Comparison of ENCODE assay signal across 29 mouse cellular contexts in genomic region chr13:24496353-24496752, GRCm38 (mm10).
A peak's percentile ranks its signal among the peaks of the same experiment; 100 is the strongest.
DNase-seq lines count a peak whose midpoint lies in the region; ATAC-seq and TF ChIP-seq lines count a peak whose summit lies in the region.
"Had no signal": no experiment of that assay in that cellular context is flagged by ENCODE, and none has a peak within 500 bp of the region (broad histone marks: within the 10 kb centered on the region; RNA-seq: fewer than 3 reads in every experiment).

No protein-coding gene starts in this region.

- no peak overlapping the region for H3K4me3 ChIP-seq in heart, embryonic 13.5 days
- no peak overlapping the region for H3K4me3 ChIP-seq in heart, embryonic 16.5 days (ENCODE audit: low read length)
- H3K4me3 ChIP-seq in heart, adult 2 months, result no peak overlapping the region
- H3K4me3 ChIP-seq in liver, embryonic 11.5 days (ENCODE audit: low read depth, low read length), result no peak overlapping the region
- no peak overlapping the region for H3K4me3 ChIP-seq in liver, embryonic 12.5 days
- H3K4me3 ChIP-seq in midbrain, embryonic 10.5 days, result no peak overlapping the region
- H3K4me3 ChIP-seq: forebrain, embryonic 10.5 days; forebrain, embryonic 13.5 days; hindbrain, embryonic 10.5 days; hindbrain, embryonic 13.5 days; intestine, embryonic 15.5 days had no signal

- H3K4me2 ChIP-seq in heart, embryonic 13.5 days, result no peak overlapping the region
- H3K4me2 ChIP-seq in heart, embryonic 16.5 days (ENCODE audit: low read depth, low read length), result no peak overlapping the region
- no peak overlapping the region for H3K4me2 ChIP-seq in liver, embryonic 11.5 days
- no peak overlapping the region for H3K4me2 ChIP-seq in liver, embryonic 12.5 days
- H3K4me2 ChIP-seq: forebrain, embryonic 13.5 days; hindbrain, embryonic 13.5 days; intestine, embryonic 15.5 days had no signal

- peaks cover 54% of the 10 kb centered on the region for H3K4me1 ChIP-seq in heart, embryonic 13.5 days
- H3K4me1 ChIP-seq in heart, embryonic 16.5 days (ENCODE audit: control insufficient read depth, insufficient read depth, low read length), result peaks cover 30% of the 10 kb centered on the region
- H3K4me1 ChIP-seq in heart, adult 2 months (ENCODE audit: control insufficient read depth, insufficient read depth, low read length), result no peaks in the 10 kb centered on the region
- peaks cover 39% of the 10 kb centered on the region for H3K4me1 ChIP-seq in liver, embryonic 11.5 days (replicated peaks; ENCODE audit: control insufficient read depth, insufficient read depth, low read length)
- peaks cover 81% of the 10 kb centered on the region for H3K4me1 ChIP-seq in liver, embryonic 12.5 days
- peaks cover 5% of the 10 kb centered on the region for H3K4me1 ChIP-seq in midbrain, embryonic 10.5 days
- H3K4me1 ChIP-seq: intestine, embryonic 15.5 days had no signal

- H3K36me3 ChIP-seq in heart, embryonic 13.5 days, result no peaks in the 10 kb centered on the region
- H3K36me3 ChIP-seq in heart, embryonic 16.5 days (ENCODE audit: control insufficient read depth, insufficient read depth), result no peaks in the 10 kb centered on the region
- no peaks in the 10 kb centered on the region for H3K36me3 ChIP-seq in heart, adult 2 months (ENCODE audit: control insufficient read depth, insufficient read depth, low read length)
- no peaks in the 10 kb centered on the region for H3K36me3 ChIP-seq in liver, embryonic 11.5 days (ENCODE audit: control insufficient read depth, insufficient read depth, low read length)
- H3K36me3 ChIP-seq in liver, embryonic 12.5 days, result no peaks in the 10 kb centered on the region
- H3K36me3 ChIP-seq in midbrain, embryonic 10.5 days, result no peaks in the 10 kb centered on the region
- H3K36me3 ChIP-seq: forebrain, embryonic 10.5 days; G1E; hindbrain, embryonic 10.5 days; hindbrain, embryonic 13.5 days; intestine, embryonic 15.5 days had no signal

- 52% methylated on average over 5 of the region's 5 CpGs for WGBS in heart, embryonic 13.5 days
- whole genome bisulfite sequencing in heart, embryonic 16.5 days, result 50% methylated on average over 5 of the region's 5 CpGs
- 71% methylated on average over 5 of the region's 5 CpGs for WGBS in heart, adult 2 months
- WGBS in liver, embryonic 11.5 days, result 76% methylated on average over 5 of the region's 5 CpGs
- 71% methylated on average over 5 of the region's 5 CpGs for WGBS in liver, embryonic 12.5 days (ENCODE audit: insufficient replicate concordance)
- WGBS in midbrain, embryonic 10.5 days, result 87% methylated on average over 5 of the region's 5 CpGs

- DNase-seq in heart, adult 11 months, result no peak
- no peak for DNase-seq in heart, adult 2 months
- DNase-seq in liver, embryonic 11.5 days (ENCODE audit: low spot score), result no peak
- no peak for DNase-seq in midbrain, embryonic 10.5 days (ENCODE audit: low spot score)
- DNase-seq: adrenal gland, postnatal 10 days; adrenal gland, postnatal 36 days; B cell, adult 2 months; cerebellum, adult 18-20 months; cerebellum, adult 9-10 months; cerebellum, postnatal 14 days; gastrocnemius, postnatal 10 days; gastrocnemius, postnatal 36 days; heart, postnatal 10 days; kidney, adult 11 months; kidney, adult 8-10 months had no signal

- no peak for ATAC-seq in heart, embryonic 13.5 days (ENCODE audit: extremely low read depth, insufficient number of reproducible peaks, low FRiP score, low TSS enrichment)
- ATAC-seq in heart, embryonic 16.5 days (replicated peaks; ENCODE audit: extremely low read depth, insufficient read depth, low FRiP score), result peak; percentile 57
- ATAC-seq in liver, embryonic 11.5 days (replicated peaks; ENCODE audit: low FRiP score), result no peak
- no peak for ATAC-seq in liver, embryonic 12.5 days
- ATAC-seq in megakaryocyte progenitor cell, adult 5-6 weeks (replicated peaks; ENCODE audit: poor library complexity), result peak; percentile 20; the same call in 1 of the 2 replicates
- ATAC-seq: activated CD4-positive, CD25-positive, alpha-beta regulatory T cell, adult 4 months; forebrain, embryonic 13.5 days; forebrain, embryonic 16.5 days; hindbrain, embryonic 16.5 days; intestine, embryonic 15.5 days had no signal

- TF ChIP-seq EP300 in heart, adult 2 months (IDR thresholded peaks at IDR 0.05; ENCODE audit: insufficient read depth, low read depth, low read length), result no peak

- TF ChIP-seq CTCF in heart, adult 2 months (IDR thresholded peaks at IDR 0.05), result no peak

- H3K79me2 ChIP-seq in heart, adult 2 months (replicated peaks; ENCODE audit: control insufficient read depth, insufficient read depth, low read length), result no peaks in the 10 kb centered on the region

- peak overlapping the region; percentile 56 for H3K27ac ChIP-seq in heart, embryonic 13.5 days (replicated peaks)
- peak overlapping the region; percentile 56 for H3K27ac ChIP-seq in heart, embryonic 16.5 days (ENCODE audit: low read length)
- H3K27ac ChIP-seq in heart, adult 2 months, result no peak overlapping the region
- 0 out of 2 replicates have a peak overlapping the region, but pooled peaks have one; percentile 8 for H3K27ac ChIP-seq in liver, embryonic 11.5 days (ENCODE audit: low read depth, low read length)
- H3K27ac ChIP-seq in liver, embryonic 12.5 days, result no peak overlapping the region
- no peak overlapping the region for H3K27ac ChIP-seq in midbrain, embryonic 10.5 days (replicated peaks)
- H3K27ac ChIP-seq: forebrain, embryonic 10.5 days; forebrain, embryonic 13.5 days; hindbrain, embryonic 10.5 days; hindbrain, embryonic 13.5 days; intestine, embryonic 15.5 days had no signal

- no peak overlapping the region for H3K9ac ChIP-seq in heart, embryonic 13.5 days
- H3K9ac ChIP-seq in heart, embryonic 16.5 days (ENCODE audit: low read length), result no peak overlapping the region
- H3K9ac ChIP-seq in heart, adult 2 months (ENCODE audit: low read depth, low read length), result no peak overlapping the region
- no peak overlapping the region; the same call in 1 of the 2 replicates for H3K9ac ChIP-seq in liver, embryonic 11.5 days (ENCODE audit: low read depth, low read length)
- H3K9ac ChIP-seq in liver, embryonic 12.5 days, result no peak overlapping the region
- H3K9ac ChIP-seq: forebrain, embryonic 13.5 days; hindbrain, embryonic 13.5 days; intestine, embryonic 15.5 days had no signal

- no peak for TF ChIP-seq POLR2A in heart, adult 2 months (IDR thresholded peaks at IDR 0.05; ENCODE audit: insufficient read depth, low read depth, low read length)

- intact Hi-C loops in heart, adult 2 months (cut with DNase I), result loop anchor here (5.0 kb wide), 1 partner anchor 191 kb away; no protein-coding TSS in a partner anchor

- H3K9me3 ChIP-seq in heart, embryonic 13.5 days, result no peaks in the 10 kb centered on the region
- no peaks in the 10 kb centered on the region for H3K9me3 ChIP-seq in heart, embryonic 16.5 days (replicated peaks; ENCODE audit: control insufficient read depth, low read length)
- no peaks in the 10 kb centered on the region for H3K9me3 ChIP-seq in liver, embryonic 11.5 days (ENCODE audit: control insufficient read depth, low read length)
- no peaks in the 10 kb centered on the region for H3K9me3 ChIP-seq in liver, embryonic 12.5 days (replicated peaks)
- H3K9me3 ChIP-seq in midbrain, embryonic 10.5 days (replicated peaks), result no peaks in the 10 kb centered on the region
- H3K9me3 ChIP-seq: forebrain, embryonic 10.5 days; forebrain, embryonic 13.5 days; G1E; hindbrain, embryonic 10.5 days; hindbrain, embryonic 13.5 days; intestine, embryonic 15.5 days had no signal

- peaks cover 24% of the 10 kb centered on the region for H3K27me3 ChIP-seq in heart, embryonic 13.5 days (replicated peaks)
- H3K27me3 ChIP-seq in heart, embryonic 16.5 days (ENCODE audit: control insufficient read depth, insufficient read depth, low read length), result no peaks in the 10 kb centered on the region
- H3K27me3 ChIP-seq in heart, adult 2 months (ENCODE audit: control insufficient read depth, insufficient read depth, low read length), result no peaks in the 10 kb centered on the region
- no peaks in the 10 kb centered on the region for H3K27me3 ChIP-seq in liver, embryonic 11.5 days (replicated peaks; ENCODE audit: control insufficient read depth, insufficient read depth, low read length)
- no peaks in the 10 kb centered on the region for H3K27me3 ChIP-seq in liver, embryonic 12.5 days (replicated peaks)
- no peaks in the 10 kb centered on the region for H3K27me3 ChIP-seq in midbrain, embryonic 10.5 days (ENCODE audit: low read depth, poor library complexity, severe bottlenecking)
- H3K27me3 ChIP-seq: CH12.LX; forebrain, embryonic 13.5 days; hindbrain, embryonic 13.5 days; intestine, embryonic 15.5 days had no signal

Comparison
In these comparisons a context has a peak if more than half of its experiments do, and no peak if none do; other contexts are left out.
1. ATAC-seq: peak in heart, embryonic 16.5 days (single experiment) and megakaryocyte progenitor cell, adult 5-6 weeks (single experiment); none in heart, embryonic 13.5 days (single experiment), liver, embryonic 11.5 days (single experiment) and liver, embryonic 12.5 days (single experiment).
2. H3K27ac ChIP-seq: peak in heart, embryonic 13.5 days (single experiment), heart, embryonic 16.5 days (single experiment) and liver, embryonic 11.5 days (single experiment); none in heart, adult 2 months (single experiment), liver, embryonic 12.5 days (single experiment) and midbrain, embryonic 10.5 days (single experiment).